Mouse (Mus musculus) heart, embryonic 11.5 days (tissue): ENCODE measurements around the gene Ghrhr. TPM values are rescaled to one million over a fixed set of nuclear protein-coding genes. Genes with fewer than 3 reads are reported as not detected.
A peak's percentile ranks its signal among the peaks of the same experiment; 100 is the strongest.

Source experiments
- ATAC-seq: fragments of 200-750 bp; cut with Nextera tagmentation; replicated peaks from 2 replicates; pipeline ENCODE4 v1.8.0; 2017; ENCODE audit warnings: moderate library complexity; ENCODE audit not compliant: insufficient number of reproducible peaks, low FRiP score, low TSS enrichment
- H3K27ac ChIP-seq: fragments of 300-500 bp; sonication (generic); 2 replicates; pipeline ENCODE4 v1.5.1; 2014; ENCODE audit warnings: mild to moderate bottlenecking, low read depth, low read length
- H3K27me3 ChIP-seq: fragments of 300-500 bp; sonication (generic); 2 replicates; pipeline ENCODE4 v1.6.1; 2014; ENCODE audit warnings: mild to moderate bottlenecking, low read length, mixed read lengths; ENCODE audit not compliant: control insufficient read depth, insufficient read depth
- H3K36me3 ChIP-seq: fragments of 300-500 bp; sonication (generic); 2 replicates; pipeline ENCODE4 v1.6.1; 2014; ENCODE audit warnings: mild to moderate bottlenecking, low read length, moderate library complexity, mixed read lengths; ENCODE audit not compliant: control insufficient read depth, insufficient read depth
- H3K4me1 ChIP-seq: fragments of 300-500 bp; sonication (generic); 2 replicates; pipeline ENCODE4 v1.6.1; 2014; ENCODE audit warnings: low read length; ENCODE audit not compliant: control insufficient read depth, insufficient read depth
- H3K4me2 ChIP-seq: fragments of 300-500 bp; sonication (generic); 2 replicates; pipeline ENCODE4 v1.6.1; 2014; ENCODE audit warnings: mild to moderate bottlenecking, moderate library complexity
- H3K4me3 ChIP-seq: fragments of 300-500 bp; sonication (generic); 2 replicates; pipeline ENCODE4 v1.5.1; 2014; ENCODE audit warnings: low read depth, low read length
- H3K9ac ChIP-seq: fragments of 300-500 bp; sonication (generic); 2 replicates; pipeline ENCODE4 v1.6.1; 2014; ENCODE audit warnings: mild to moderate bottlenecking, low read depth, low read length, moderate library complexity
- H3K9me3 ChIP-seq: fragments of 300-500 bp; sonication (generic); replicated peaks from 2 replicates; pipeline ENCODE4 v1.6.1; 2016; ENCODE audit warnings: low read length; ENCODE audit not compliant: control insufficient read depth
- WGBS: fragments of 180-500 bp; shearing (Covaris S2); extraction: QIAGEN DNeasy Blood & Tissue Kit; methylation state at CpG from one replicate; pipeline ENCODE4 v1.1.7; 2014; ENCODE audit not compliant: insufficient replicate concordance; 5-methylcytosine and 5-hydroxymethylcytosine counted together
- polyA plus RNA-seq: library from polyadenylated mRNA; unstranded; fragments of >200 nt; fragmentation: Nextera tagmentation; extraction: Ambion mirVana; gene quantifications from 2 replicates; pipeline ENCODE4 v1.2.1, GENCODE M21; 2014

The Ghrhr gene
- polyA plus RNA-seq, 1 experiment from 2014 or later: not detected

DNA sequence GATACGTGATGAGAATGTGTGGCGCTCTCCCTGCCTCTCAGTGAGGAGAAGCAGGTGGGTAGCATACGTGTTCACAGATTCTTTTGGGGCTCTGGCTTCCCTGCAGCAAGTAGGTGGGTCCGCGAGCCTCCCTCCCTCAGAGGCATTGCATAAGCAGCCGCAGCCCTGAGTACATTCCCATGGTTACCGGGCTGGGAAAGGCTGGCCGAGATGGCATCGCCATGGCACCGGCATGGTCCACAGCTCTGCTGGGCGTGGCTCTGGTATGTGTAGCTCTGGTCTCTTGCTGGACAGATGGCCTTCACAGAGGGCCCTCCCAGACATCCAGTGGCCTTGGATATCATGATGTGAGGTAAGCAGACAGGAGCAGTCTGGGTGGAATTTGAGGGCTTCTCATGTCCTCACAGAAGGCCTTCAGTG lies 20.5 kb downstream of the Ghrhr start:
- Histone ChIP-seq H3K4me1 (no peaks in the 10 kb centered on the region), H3K36me3 (no peaks in the 10 kb centered on the region), H3K27me3 (peaks cover 39% of the 10 kb centered on the region), H3K9me3 (no peaks in the 10 kb centered on the region), H3K4me3 (no peak overlapping the region), H3K4me2 (no peak overlapping the region), H3K9ac (no peak overlapping the region), H3K27ac (no peak overlapping the region)
- WGBS: 73% methylated on average over 11 of the region's 11 CpGs
- ATAC-seq: no peak

DNA sequence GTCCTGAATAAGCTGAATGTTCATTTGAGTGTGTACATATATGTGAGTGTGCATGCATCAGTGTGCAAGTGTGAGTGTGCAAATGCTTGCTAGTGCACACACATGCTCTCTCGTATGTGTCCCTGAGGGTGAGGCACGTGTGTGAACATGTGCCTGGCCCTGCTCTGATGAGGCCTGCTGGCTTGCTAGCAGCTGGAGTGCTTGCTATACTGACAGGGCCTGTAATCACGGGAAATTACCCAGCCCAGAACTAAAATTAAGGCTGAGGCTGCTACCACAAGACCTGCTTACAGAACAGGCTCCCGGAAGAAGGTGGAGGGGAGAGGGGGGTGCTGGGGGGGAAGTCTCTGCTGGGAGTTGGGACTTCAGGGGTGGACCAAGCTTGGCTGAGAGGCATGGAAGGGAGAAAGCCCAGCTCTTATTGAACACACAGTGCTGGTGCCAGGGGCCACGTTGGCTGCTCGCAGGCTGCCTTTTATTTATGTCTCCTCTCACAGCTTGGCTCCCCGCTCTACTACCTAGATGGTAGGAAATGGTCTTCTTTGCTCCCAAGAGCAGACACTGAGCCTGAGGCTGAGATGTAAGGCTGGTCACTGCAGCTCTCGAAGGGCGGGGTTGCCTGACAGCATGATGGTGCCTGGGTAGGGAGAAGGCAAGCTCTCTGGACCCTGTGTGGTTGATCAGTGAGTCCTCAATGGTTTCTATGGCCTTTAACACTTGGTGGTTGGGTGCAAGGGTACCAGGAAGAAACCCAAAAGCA lies 23.0 kb downstream of the Ghrhr start:
- Histone ChIP-seq H3K27me3 (peaks cover 42% of the 10 kb centered on the region), H3K27ac (no peak overlapping the region)
- 72% methylated on average over 9 of the region's 9 CpGs for WGBS

GRCm38 (mm10) chr6:55399910-55400309 lies 23.8 kb downstream of the Ghrhr start:
- Histone ChIP-seq H3K9me3 (no peaks in the 10 kb centered on the region), H3K4me1 (no peaks in the 10 kb centered on the region), H3K4me3 (no peak overlapping the region), H3K36me3 (no peaks in the 10 kb centered on the region), H3K27ac (no peak overlapping the region), H3K4me2 (no peak overlapping the region), H3K9ac (no peak overlapping the region), H3K27me3 (peaks cover 36% of the 10 kb centered on the region)
- 71% methylated on average over 5 of the region's 5 CpGs for WGBS
- ATAC-seq: no peak

More for the DNA sequence above, 23.0 kb downstream of the Ghrhr start:
- Histone ChIP-seq H3K4me1 (no peaks in the 10 kb centered on the region), H3K4me2 (no peak overlapping the region), H3K4me3 (no peak overlapping the region), H3K9me3 (no peaks in the 10 kb centered on the region), H3K9ac (no peak overlapping the region), H3K36me3 (no peaks in the 10 kb centered on the region)
- no peak for ATAC-seq

DNA sequence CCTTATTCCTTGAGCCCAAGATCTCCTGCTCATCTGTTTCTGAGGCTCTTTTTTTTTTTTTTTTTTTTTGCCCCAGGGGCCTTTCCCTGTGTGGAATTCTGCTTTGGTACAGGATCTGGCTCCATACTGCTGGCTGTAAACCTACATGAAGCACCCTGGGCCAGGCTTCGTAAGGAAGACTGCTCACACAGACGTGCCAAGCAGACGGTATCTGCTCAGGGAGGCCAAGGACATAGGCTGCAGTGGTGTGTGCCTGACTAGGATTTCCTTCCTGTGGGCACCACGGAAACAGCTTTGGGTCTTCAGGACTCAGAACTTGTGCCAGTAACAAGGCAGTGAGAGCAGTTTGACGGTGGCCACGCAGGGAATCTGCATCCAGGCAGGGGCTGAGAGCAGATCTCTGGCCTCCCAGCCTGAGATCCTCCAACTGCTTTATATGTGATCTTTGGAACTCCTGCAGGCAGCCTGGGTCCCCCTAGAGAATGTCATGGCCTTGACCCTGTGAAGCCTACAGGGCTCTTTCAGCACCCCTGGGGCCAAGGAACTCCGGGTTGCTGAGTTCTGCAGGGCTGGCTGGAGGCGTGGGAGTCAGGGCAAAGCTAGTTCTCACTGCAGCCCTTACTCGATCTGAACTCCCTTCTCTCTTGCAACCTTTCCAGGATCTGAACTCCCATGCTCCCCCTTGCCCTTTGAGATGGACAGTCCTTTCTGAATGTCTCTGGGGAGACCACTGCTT lies 26.1 kb downstream of the Ghrhr start:
- Histone ChIP-seq H3K4me2 (no peak overlapping the region), H3K9me3 (no peaks in the 10 kb centered on the region), H3K4me3 (no peak overlapping the region), H3K4me1 (no peaks in the 10 kb centered on the region), H3K9ac (no peak overlapping the region), H3K36me3 (no peaks in the 10 kb centered on the region), H3K27me3 (peaks cover 17% of the 10 kb centered on the region), H3K27ac (no peak overlapping the region)
- no peak for ATAC-seq
- WGBS: 68% methylated on average over 9 of the region's 9 CpGs

DNA sequence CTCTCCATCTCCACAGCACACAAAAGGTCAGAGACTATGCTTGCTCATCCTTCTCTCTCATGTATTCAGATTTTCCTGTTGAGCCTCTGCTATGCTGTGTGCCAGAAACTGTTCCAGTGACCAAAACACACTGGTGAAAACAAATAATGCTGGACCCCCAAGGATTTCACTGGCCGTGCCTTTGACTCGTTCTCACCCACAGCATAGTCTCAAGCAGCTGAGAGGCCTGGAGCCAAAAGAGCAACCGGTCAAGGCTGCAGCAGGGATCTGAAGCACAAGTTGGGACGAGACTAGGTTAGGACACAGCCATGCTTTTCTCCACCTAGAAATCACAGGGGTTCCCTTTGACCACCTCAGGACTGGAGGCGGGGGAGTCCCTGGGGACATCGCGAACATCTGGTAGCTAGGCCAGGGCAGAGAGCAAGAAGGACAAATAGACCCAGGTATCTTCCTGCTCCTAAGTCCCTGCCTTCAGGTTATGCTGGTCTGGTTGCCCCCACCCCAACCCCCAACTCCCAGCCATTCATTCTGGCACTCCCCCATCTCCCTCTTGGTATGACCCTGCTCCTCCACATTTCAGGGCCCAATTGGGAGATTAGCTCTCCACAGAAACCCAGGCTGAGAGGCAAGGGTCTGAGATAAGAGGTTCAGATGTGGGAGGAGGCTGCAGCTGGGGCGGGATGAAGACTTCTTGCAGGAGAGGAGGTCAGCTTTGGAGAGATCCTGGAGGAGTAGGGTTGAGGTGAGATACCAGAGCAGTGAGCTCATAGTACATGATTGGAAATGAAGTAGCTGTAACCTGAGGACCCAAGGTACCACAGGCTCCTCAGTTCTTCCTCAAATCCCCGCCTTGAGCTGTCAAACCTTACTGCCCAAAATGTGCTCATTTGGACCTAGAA lies 27.6 kb downstream of the Ghrhr start:
- Histone ChIP-seq H3K9me3 (no peaks in the 10 kb centered on the region), H3K4me1 (no peaks in the 10 kb centered on the region; the same call in 1 of the 2 replicates), H3K4me3 (no peak overlapping the region), H3K9ac (no peak overlapping the region), H3K36me3 (no peaks in the 10 kb centered on the region), H3K27me3 (peaks cover 14% of the 10 kb centered on the region), H3K27ac (no peak overlapping the region), H3K4me2 (no peak overlapping the region)
- WGBS: 45% methylated on average over 9 of the region's 9 CpGs
- 0 out of 2 replicates have a peak, but pooled peaks have one; percentile 16 for ATAC-seq

GRCm38 (mm10) chr6:55404421-55404990 lies 28.4 kb downstream of the Ghrhr start:
- Histone ChIP-seq H3K27me3 (peaks cover 8% of the 10 kb centered on the region; the same call in 1 of the 2 replicates), H3K4me2 (no peak overlapping the region), H3K36me3 (no peaks in the 10 kb centered on the region), H3K27ac (no peak overlapping the region), H3K4me3 (no peak overlapping the region), H3K4me1 (no peaks in the 10 kb centered on the region; the same call in 1 of the 2 replicates), H3K9me3 (no peaks in the 10 kb centered on the region), H3K9ac (no peak overlapping the region)
- WGBS: 76% methylated on average over 5 of the region's 5 CpGs
- no peak for ATAC-seq

DNA sequence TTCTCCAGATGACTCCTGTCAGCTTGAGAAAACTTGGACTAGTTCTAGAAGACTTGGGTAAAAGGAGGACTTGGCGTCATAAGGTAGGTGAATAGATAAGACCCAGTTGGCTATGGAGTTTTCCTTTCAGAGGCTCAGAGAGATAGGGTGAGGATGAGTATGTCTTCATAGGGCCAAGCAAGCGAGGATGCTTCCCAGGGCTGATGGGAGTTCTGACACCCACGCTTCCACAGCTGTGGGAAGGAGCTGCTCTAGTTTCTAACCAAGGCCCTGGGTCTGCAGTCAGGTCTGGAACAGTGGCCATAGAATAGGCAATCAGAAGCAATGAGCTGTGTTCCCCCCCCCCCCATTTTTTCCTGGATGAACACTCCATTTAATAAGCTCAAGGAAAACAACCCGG lies 31.2 kb downstream of the Ghrhr start:
- Histone ChIP-seq H3K4me3 (no peak overlapping the region), H3K27me3 (peaks cover 3% of the 10 kb centered on the region; the same call in 1 of the 2 replicates), H3K9me3 (no peaks in the 10 kb centered on the region), H3K4me1 (no peaks in the 10 kb centered on the region; the same call in 1 of the 2 replicates), H3K9ac (no peak overlapping the region), H3K36me3 (no peaks in the 10 kb centered on the region), H3K4me2 (no peak overlapping the region), H3K27ac (no peak overlapping the region)
- ATAC-seq: no peak; the same call in 1 of the 2 replicates
- 67% methylated on average over 4 of the region's 4 CpGs for WGBS
